Mouse (Mus musculus): ENCODE results near the gene Gm20388. TPM values are rescaled to one million over a fixed set of nuclear protein-coding genes. Genes with fewer than 3 reads are reported as not detected.

The Gm20388 gene
- polyA plus RNA-seq, 1 experiment from 2014 or later = 7.4 TPM

DNA sequence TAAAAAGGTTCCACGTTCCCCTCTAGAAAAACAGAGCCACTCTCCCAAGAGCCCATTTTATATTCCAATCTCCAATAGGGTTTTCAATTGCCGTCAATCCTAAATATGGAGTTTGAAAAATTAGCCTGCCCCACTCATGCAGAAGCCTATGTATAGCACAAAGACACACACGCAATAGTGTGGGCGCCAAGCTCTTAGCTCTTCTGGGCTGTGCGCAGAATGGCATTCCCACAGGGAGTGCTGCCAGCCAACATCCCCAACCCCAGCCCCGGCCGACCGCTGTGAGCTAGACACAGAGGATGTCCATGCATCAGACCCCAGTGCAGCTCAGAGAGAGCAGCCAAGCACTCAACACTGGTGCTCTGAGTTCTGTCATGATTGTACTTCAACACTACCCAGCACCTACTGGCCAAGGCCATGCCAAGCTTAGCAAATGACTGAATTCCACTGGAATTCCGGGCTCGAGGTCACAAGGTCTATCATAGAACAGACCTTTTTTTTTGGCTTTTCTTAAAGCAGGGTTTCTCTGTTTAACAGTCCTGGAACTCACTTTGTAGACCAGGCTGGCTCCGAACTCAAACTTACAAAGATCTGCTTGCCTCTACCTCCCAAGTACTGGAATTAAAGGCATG is 1899.0 kb downstream of the Gm20388 start:
- Histone ChIP-seq H3K4me2 (ENCODE audit: low read depth, low read length) (no peak overlapping the region), H3K27ac (ENCODE audit: low read length) (no peak overlapping the region), H3K4me3 (replicated peaks; ENCODE audit: low read length) (no peak overlapping the region), H3K4me1 (ENCODE audit: control insufficient read depth, insufficient read depth, low read length) (no peaks in the 10 kb centered on the region), H3K36me3 (ENCODE audit: control insufficient read depth, insufficient read depth, low read length) (peaks cover 6% of the 10 kb centered on the region), H3K27me3 (ENCODE audit: control insufficient read depth, insufficient read depth, low read length) (no peaks in the 10 kb centered on the region), H3K9ac (ENCODE audit: low read length) (no peak overlapping the region), H3K9me3 (replicated peaks; ENCODE audit: control insufficient read depth, low read length) (no peaks in the 10 kb centered on the region)
- ATAC-seq (ENCODE audit: insufficient read depth, low FRiP score) = no peak
- 89% methylated on average over 11 of the region's 11 CpGs for WGBS

DNA sequence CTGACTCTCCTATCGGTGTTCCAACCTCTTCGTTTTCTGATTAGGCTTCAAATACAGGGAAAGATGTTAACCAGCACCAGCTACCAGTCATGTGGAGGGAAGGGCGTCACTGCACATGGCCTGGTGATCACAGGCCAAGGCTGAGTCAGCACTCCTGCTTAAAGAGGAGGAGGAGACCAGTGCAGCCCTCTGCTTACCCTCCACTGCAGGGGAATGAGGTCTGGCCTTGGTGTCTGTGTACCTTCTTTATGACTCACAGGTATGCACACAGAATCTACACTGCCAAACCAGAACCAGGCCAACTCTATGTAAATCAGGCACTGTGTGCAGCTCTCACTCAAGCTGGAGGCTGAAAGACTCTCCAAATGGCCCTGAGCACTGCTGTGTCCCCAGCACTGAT is 1900.9 kb downstream of the Gm20388 start:
- Histone ChIP-seq H3K4me2 (ENCODE audit: low read depth, low read length) (no peak overlapping the region), H3K27me3 (ENCODE audit: control insufficient read depth, insufficient read depth, low read length) (no peaks in the 10 kb centered on the region), H3K36me3 (ENCODE audit: control insufficient read depth, insufficient read depth, low read length) (peaks cover 6% of the 10 kb centered on the region), H3K4me1 (ENCODE audit: control insufficient read depth, insufficient read depth, low read length) (no peaks in the 10 kb centered on the region), H3K9ac (ENCODE audit: low read length) (no peak overlapping the region), H3K9me3 (replicated peaks; ENCODE audit: control insufficient read depth, low read length) (no peaks in the 10 kb centered on the region), H3K4me3 (replicated peaks; ENCODE audit: low read length) (no peak overlapping the region), H3K27ac (ENCODE audit: low read length) (no peak overlapping the region)
- no peak for ATAC-seq (ENCODE audit: insufficient read depth, low FRiP score)
- WGBS = 91% methylated on average over 3 of the region's 3 CpGs

DNA sequence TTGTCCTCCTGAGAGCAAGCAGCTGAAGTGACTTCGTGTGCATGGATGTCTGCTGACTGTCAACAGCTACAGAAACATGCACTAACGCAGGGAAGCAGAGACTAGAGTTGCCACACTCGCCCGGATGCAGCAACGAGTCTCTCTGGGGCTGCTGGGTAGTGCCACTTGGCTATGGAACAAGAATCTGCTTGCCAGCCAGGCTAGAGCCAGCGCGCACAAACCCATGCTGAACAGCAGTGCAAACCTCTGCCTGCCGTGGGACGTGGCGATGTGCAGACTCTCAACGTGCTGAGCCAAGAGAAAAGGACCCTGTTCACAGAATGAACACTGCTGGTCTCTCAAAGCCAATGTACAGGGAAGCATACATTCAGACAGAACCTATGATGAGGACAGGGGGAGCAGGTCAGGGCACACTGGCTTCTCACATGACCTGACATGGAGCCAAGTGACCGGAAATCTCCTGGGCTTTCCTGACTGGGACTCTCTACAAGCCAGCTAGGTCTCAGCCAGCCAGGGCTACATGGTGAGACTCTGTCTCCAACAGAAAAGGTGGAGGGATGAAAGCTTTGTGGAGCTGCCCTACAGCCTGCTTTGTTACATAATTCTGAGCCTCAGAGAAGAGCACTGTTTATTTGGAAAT is 1901.4 kb downstream of the Gm20388 start:
- Histone ChIP-seq H3K27me3 (ENCODE audit: control insufficient read depth, insufficient read depth, low read length) (no peaks in the 10 kb centered on the region), H3K9ac (ENCODE audit: low read length) (no peak overlapping the region), H3K4me2 (ENCODE audit: low read depth, low read length) (no peak overlapping the region), H3K27ac (ENCODE audit: low read length) (no peak overlapping the region), H3K4me3 (replicated peaks; ENCODE audit: low read length) (no peak overlapping the region), H3K36me3 (ENCODE audit: control insufficient read depth, insufficient read depth, low read length) (peaks cover 6% of the 10 kb centered on the region), H3K4me1 (ENCODE audit: control insufficient read depth, insufficient read depth, low read length) (no peaks in the 10 kb centered on the region), H3K9me3 (replicated peaks; ENCODE audit: control insufficient read depth, low read length) (no peaks in the 10 kb centered on the region)
- ATAC-seq (ENCODE audit: insufficient read depth, low FRiP score) = no peak
- 92% methylated on average over 12 of the region's 12 CpGs for whole genome bisulfite sequencing

DNA sequence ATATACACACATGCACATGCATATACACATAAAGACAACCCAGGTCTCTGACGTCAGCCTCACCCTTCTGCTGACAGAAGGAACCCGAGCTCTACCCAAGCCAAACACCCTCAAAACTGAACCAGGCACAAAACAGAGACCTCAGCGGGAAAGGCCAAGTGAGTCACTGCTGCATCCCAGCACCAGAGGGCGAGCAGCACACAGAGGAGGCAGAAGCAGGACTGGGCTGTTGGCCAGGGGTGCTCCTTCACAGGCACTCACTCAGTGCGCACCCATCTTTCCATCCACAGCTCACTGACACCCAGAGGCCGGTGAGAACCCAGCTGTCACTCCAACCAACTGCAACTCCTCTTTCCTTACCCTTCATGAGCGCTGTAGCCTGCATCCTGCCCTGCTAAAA is 1907.6 kb downstream of the Gm20388 start:
- H3K27ac ChIP-seq (ENCODE audit: low read length) = no peak overlapping the region
- H3K9me3 ChIP-seq (replicated peaks; ENCODE audit: control insufficient read depth, low read length) = no peaks in the 10 kb centered on the region
- ATAC-seq (ENCODE audit: insufficient read depth, low FRiP score) = no peak
- no peaks in the 10 kb centered on the region for H3K4me1 ChIP-seq (ENCODE audit: control insufficient read depth, insufficient read depth, low read length)
- no peak overlapping the region for H3K9ac ChIP-seq (ENCODE audit: low read length)
- H3K36me3 ChIP-seq (ENCODE audit: control insufficient read depth, insufficient read depth, low read length) = no peaks in the 10 kb centered on the region
- H3K4me2 ChIP-seq (ENCODE audit: low read depth, low read length) = no peak overlapping the region
- H3K4me3 ChIP-seq (replicated peaks; ENCODE audit: low read length) = no peak overlapping the region
- H3K27me3 ChIP-seq (ENCODE audit: control insufficient read depth, insufficient read depth, low read length) = no peaks in the 10 kb centered on the region
- 86% methylated on average over 7 of the region's 7 CpGs for WGBS

DNA sequence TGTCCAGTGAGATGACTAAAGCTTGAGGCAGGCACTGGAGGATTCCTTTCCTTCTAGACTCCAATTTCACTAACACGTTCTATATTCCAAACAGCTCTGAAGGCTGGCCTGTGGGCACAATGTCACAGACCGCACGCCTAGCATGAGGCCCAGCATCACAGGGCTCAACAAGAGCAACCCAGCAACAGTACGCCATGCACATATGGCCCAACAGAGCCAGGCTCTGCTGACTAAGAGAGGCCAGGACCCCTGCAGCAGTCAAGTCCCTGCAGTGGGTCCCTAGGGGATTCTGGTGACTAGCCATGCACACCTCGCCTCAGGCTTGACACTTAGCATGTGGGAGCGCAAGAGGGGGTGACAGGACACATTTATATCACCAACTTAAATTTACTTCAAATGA is 1910.2 kb downstream of the Gm20388 start:
- 92% methylated on average over 6 of the region's 6 CpGs for WGBS
- Histone ChIP-seq H3K9ac (ENCODE audit: low read length) (no peak overlapping the region), H3K4me3 (replicated peaks; ENCODE audit: low read length) (no peak overlapping the region), H3K4me2 (ENCODE audit: low read depth, low read length) (no peak overlapping the region), H3K36me3 (ENCODE audit: control insufficient read depth, insufficient read depth, low read length) (no peaks in the 10 kb centered on the region), H3K27ac (ENCODE audit: low read length) (no peak overlapping the region), H3K27me3 (ENCODE audit: control insufficient read depth, insufficient read depth, low read length) (no peaks in the 10 kb centered on the region), H3K4me1 (ENCODE audit: control insufficient read depth, insufficient read depth, low read length) (no peaks in the 10 kb centered on the region), H3K9me3 (replicated peaks; ENCODE audit: control insufficient read depth, low read length) (no peaks in the 10 kb centered on the region)
- ATAC-seq (ENCODE audit: insufficient read depth, low FRiP score) = no peak

DNA sequence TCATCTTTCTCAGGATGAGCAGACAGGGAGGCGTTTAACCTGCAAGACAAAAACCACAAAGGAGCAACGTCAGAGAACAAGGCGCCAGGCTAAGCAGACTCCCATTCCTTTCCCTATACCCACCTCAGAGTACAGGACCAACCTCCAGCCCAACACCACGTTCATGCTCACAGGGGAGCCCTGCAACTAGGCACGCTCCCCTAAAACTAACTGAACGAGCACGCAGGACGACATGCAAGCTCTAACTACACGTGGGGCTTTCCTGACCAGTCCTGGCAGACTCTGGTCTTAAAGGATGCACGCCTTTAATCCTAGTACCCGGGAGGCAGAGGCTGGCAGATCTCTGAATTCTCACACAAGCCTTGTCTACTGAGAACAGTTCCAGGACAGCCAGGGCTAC is 1910.7 kb downstream of the Gm20388 start:
- ATAC-seq (ENCODE audit: insufficient read depth, low FRiP score) = no peak
- no peak overlapping the region for H3K4me3 ChIP-seq (replicated peaks; ENCODE audit: low read length)
- H3K9ac ChIP-seq (ENCODE audit: low read length) = no peak overlapping the region
- H3K36me3 ChIP-seq (ENCODE audit: control insufficient read depth, insufficient read depth, low read length) = no peaks in the 10 kb centered on the region
- WGBS = 88% methylated on average over 11 of the region's 11 CpGs
- H3K27me3 ChIP-seq (ENCODE audit: control insufficient read depth, insufficient read depth, low read length) = no peaks in the 10 kb centered on the region
- no peak overlapping the region for H3K4me2 ChIP-seq (ENCODE audit: low read depth, low read length)
- H3K4me1 ChIP-seq (ENCODE audit: control insufficient read depth, insufficient read depth, low read length) = no peaks in the 10 kb centered on the region
- no peak overlapping the region for H3K27ac ChIP-seq (ENCODE audit: low read length)
- no peaks in the 10 kb centered on the region for H3K9me3 ChIP-seq (replicated peaks; ENCODE audit: control insufficient read depth, low read length)

DNA sequence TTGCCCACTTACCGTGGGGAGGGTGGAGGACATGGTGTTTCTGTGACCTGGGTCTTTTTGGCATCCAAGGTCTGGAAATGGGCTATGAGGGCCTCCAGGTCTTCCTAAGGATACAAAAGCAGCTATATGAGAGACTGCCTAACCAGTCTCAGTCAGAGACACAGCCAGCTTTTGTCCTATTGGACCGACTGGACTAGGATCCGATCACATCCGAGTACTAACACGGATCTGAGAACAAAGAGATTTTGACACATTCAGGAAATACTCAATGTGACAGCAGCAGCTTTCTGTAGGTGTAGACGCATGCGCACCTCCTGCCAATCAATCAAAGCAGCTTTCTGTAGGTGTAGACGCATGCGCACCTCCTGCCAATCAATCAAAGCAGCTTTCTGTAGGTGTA is 1911.1 kb downstream of the Gm20388 start:
- no peaks in the 10 kb centered on the region for H3K9me3 ChIP-seq (replicated peaks; ENCODE audit: control insufficient read depth, low read length)
- H3K27ac ChIP-seq (ENCODE audit: low read length) = no peak overlapping the region
- no peak overlapping the region for H3K4me3 ChIP-seq (replicated peaks; ENCODE audit: low read length)
- no peaks in the 10 kb centered on the region for H3K27me3 ChIP-seq (ENCODE audit: control insufficient read depth, insufficient read depth, low read length)
- H3K9ac ChIP-seq (ENCODE audit: low read length) = no peak overlapping the region
- no peaks in the 10 kb centered on the region for H3K4me1 ChIP-seq (ENCODE audit: control insufficient read depth, insufficient read depth, low read length)
- no peaks in the 10 kb centered on the region for H3K36me3 ChIP-seq (ENCODE audit: control insufficient read depth, insufficient read depth, low read length)
- no peak for ATAC-seq (ENCODE audit: insufficient read depth, low FRiP score)
- WGBS = 90% methylated on average over 9 of the region's 9 CpGs
- H3K4me2 ChIP-seq (ENCODE audit: low read depth, low read length) = no peak overlapping the region

DNA sequence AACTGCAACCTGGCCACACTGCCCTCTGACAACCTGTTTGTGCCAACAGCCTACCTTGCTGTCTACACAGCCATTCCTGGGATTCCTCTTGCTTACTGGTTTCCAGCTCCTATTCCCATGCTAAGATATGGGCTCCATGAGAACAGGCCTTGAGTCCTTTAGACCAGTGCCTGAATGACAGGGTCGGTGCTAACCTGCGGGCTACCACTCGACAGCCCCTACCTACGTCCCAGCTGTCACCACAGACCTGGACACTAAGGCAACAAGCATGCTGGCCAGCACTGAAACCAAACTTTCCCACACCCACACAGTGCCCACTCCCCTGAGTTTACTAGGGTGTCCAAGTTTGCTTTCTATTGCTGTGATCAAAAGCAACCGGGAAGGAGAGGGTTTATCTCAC is 1917.1 kb downstream of the Gm20388 start:
- H3K9ac ChIP-seq (ENCODE audit: low read length) = no peak overlapping the region
- H3K36me3 ChIP-seq (ENCODE audit: control insufficient read depth, insufficient read depth, low read length) = no peaks in the 10 kb centered on the region
- H3K4me3 ChIP-seq (replicated peaks; ENCODE audit: low read length) = no peak overlapping the region
- H3K4me2 ChIP-seq (ENCODE audit: low read depth, low read length) = no peak overlapping the region
- 90% methylated on average over 5 of the region's 5 CpGs for WGBS
- H3K9me3 ChIP-seq (replicated peaks; ENCODE audit: control insufficient read depth, low read length) = no peaks in the 10 kb centered on the region
- no peak for ATAC-seq (ENCODE audit: insufficient read depth, low FRiP score)
- H3K27me3 ChIP-seq (ENCODE audit: control insufficient read depth, insufficient read depth, low read length) = no peaks in the 10 kb centered on the region
- peaks cover 13% of the 10 kb centered on the region for H3K4me1 ChIP-seq (ENCODE audit: control insufficient read depth, insufficient read depth, low read length)
- no peak overlapping the region for H3K27ac ChIP-seq (ENCODE audit: low read length)

DNA sequence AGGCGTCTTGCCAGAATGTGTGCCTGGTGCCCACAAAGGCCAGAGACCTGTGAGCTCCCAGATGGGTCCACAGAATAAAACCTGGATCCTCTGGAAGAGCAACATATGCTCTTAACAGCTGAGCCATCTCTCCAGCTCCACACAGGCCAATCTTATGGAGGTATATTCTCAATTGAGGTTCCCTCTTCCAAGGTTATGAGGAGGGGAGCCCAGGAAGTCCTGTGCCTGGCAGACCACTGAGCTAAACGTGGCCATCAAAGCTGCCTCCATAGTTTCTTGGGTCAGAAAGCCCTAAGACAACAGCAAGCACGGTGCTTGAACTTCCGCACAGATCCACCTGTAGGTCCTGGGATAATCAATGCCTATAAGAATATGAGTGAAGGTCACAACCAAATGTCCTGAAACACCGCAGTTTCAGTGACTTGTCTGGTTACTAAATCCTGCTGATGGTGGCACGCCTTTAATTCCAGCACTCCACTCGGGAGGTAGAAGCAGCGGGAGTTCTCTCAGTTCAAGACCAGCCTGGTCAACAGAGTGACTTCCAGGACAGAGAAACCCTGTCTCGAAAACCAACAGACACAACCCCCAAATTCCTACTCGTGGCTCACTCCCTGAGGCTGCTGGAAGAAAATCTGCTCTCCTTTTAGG is 1917.9 kb downstream of the Gm20388 start:
- no peak overlapping the region for H3K27ac ChIP-seq (ENCODE audit: low read length)
- H3K9ac ChIP-seq (ENCODE audit: low read length) = peak overlapping the region; percentile 93
- H3K27me3 ChIP-seq (ENCODE audit: control insufficient read depth, insufficient read depth, low read length) = no peaks in the 10 kb centered on the region
- 33% methylated on average over 10 of the region's 10 CpGs for WGBS
- peak overlapping the region; percentile 96 for H3K4me2 ChIP-seq (ENCODE audit: low read depth, low read length)
- no peak for ATAC-seq (ENCODE audit: insufficient read depth, low FRiP score)
- H3K9me3 ChIP-seq (replicated peaks; ENCODE audit: control insufficient read depth, low read length) = no peaks in the 10 kb centered on the region
- H3K4me3 ChIP-seq (replicated peaks; ENCODE audit: low read length) = peak overlapping the region; percentile 92
- no peaks in the 10 kb centered on the region for H3K36me3 ChIP-seq (ENCODE audit: control insufficient read depth, insufficient read depth, low read length)
- peaks cover 13% of the 10 kb centered on the region for H3K4me1 ChIP-seq (ENCODE audit: control insufficient read depth, insufficient read depth, low read length)
